Mouse (Mus musculus): Measurements from ENCODE around the gene Slc48a1.

DNA sequence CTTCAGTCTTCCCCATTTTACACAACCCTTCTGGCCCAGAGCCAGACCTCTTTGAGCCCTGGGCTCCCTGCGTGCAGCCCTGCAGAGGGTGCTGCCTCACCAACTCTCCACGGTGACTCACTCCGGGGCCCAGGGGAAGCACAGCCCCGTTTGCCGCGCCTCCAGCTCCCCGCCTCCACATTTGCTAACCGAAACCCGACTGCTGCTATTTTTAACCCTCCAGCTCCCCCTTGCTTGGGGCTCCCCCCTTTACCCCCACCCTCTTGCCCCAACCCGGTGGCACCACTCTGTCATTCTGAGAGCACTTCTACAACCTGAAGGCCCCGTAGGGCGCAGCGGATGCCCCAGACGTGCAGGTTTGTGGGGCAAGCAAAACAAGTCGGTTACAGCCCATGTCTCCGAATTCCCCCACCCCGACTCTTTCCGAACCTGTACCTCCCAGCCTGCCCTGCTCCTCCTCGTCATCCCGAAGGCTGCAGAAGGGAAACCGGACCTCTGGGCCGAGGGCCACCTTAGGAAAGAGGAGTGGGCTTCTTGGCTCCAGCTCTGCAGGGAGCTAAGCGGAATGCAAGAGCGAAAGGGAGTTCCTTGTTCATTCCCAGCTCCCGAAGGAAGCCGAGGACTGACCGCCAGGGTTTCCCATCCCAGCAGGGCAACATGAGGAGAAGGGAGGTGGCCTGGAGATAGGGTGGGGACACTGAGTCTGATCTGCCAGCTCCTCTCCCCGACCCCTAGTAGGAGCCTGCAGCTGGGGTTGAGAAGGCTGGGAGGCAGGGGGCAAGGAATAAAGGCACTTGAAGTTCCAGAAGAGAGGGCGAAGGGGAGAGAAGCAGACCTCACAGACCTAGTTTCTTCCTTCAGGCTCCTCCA is 47.0 kb downstream of the Slc48a1 start:
- TF ChIP-seq CTCF (IDR thresholded peaks at IDR 0.05), result peak; percentile 76
- TF ChIP-seq EP300 (IDR thresholded peaks at IDR 0.05), result peak; percentile 87
